Mouse (Mus musculus): ENCODE results near the gene Vsig10. TPM values are rescaled to one million over a fixed set of nuclear protein-coding genes. Genes with fewer than 3 reads are reported as not detected.

The Vsig10 gene
- polyA plus RNA-seq, 1 experiment from 2014 or later: 1.4 TPM

- ATAC-seq (ENCODE audit: insufficient read depth, low FRiP score, low TSS enrichment): no peak
- peaks cover 6% of the 10 kb centered on the region; the same call in 1 of the 2 replicates for H3K4me1 ChIP-seq (ENCODE audit: control insufficient read depth, insufficient read depth, low read length)
- H3K27ac ChIP-seq (ENCODE audit: low read depth, low read length): no peak overlapping the region
- DNase-seq (ENCODE audit: low spot score): no peak
- no peaks in the 10 kb centered on the region for H3K9me3 ChIP-seq (ENCODE audit: control insufficient read depth, low read length)
- 42% methylated on average over 13 of the region's 13 CpGs for WGBS
- no peak overlapping the region for H3K4me2 ChIP-seq (ENCODE audit: low read depth)
- H3K9ac ChIP-seq (ENCODE audit: low read length): no peak overlapping the region
- no peaks in the 10 kb centered on the region for H3K36me3 ChIP-seq (ENCODE audit: control insufficient read depth, insufficient read depth, low read length)
- H3K4me3 ChIP-seq (ENCODE audit: low read depth, low read length): no peak overlapping the region
- H3K27me3 ChIP-seq (ENCODE audit: control insufficient read depth, insufficient read depth, low read length): no peaks in the 10 kb centered on the region
Observed at GRCm38 (mm10) chr5:117360631-117361541, 42.0 kb downstream of the Vsig10 start.

- Histone ChIP-seq H3K9ac (ENCODE audit: low read length) (no peak overlapping the region), H3K36me3 (ENCODE audit: control insufficient read depth, insufficient read depth, low read length) (no peaks in the 10 kb centered on the region), H3K4me3 (ENCODE audit: low read depth, low read length) (no peak overlapping the region), H3K4me2 (ENCODE audit: low read depth) (no peak overlapping the region), H3K27me3 (ENCODE audit: control insufficient read depth, insufficient read depth, low read length) (no peaks in the 10 kb centered on the region), H3K27ac (ENCODE audit: low read depth, low read length) (no peak overlapping the region), H3K9me3 (ENCODE audit: control insufficient read depth, low read length) (no peaks in the 10 kb centered on the region), H3K4me1 (ENCODE audit: control insufficient read depth, insufficient read depth, low read length) (peaks cover 6% of the 10 kb centered on the region; the same call in 1 of the 2 replicates)
- DNase-seq (ENCODE audit: low spot score): no peak
- no peak for ATAC-seq (ENCODE audit: insufficient read depth, low FRiP score, low TSS enrichment)
- WGBS: 90% methylated on average over 4 of the region's 4 CpGs
Observed at GRCm38 (mm10) chr5:117361590-117361989, 42.7 kb downstream of the Vsig10 start.

- H3K9ac ChIP-seq (ENCODE audit: low read length): no peak overlapping the region
- no peak overlapping the region for H3K4me3 ChIP-seq (ENCODE audit: low read depth, low read length)
- no peak for ATAC-seq (ENCODE audit: insufficient read depth, low FRiP score, low TSS enrichment)
- DNase-seq (ENCODE audit: low spot score): no peak
- H3K36me3 ChIP-seq (ENCODE audit: control insufficient read depth, insufficient read depth, low read length): no peaks in the 10 kb centered on the region
- no peak overlapping the region for H3K27ac ChIP-seq (ENCODE audit: low read depth, low read length)
- 67% methylated on average over 15 of the region's 15 CpGs for WGBS
- H3K4me2 ChIP-seq (ENCODE audit: low read depth): no peak overlapping the region
- H3K27me3 ChIP-seq (ENCODE audit: control insufficient read depth, insufficient read depth, low read length): no peaks in the 10 kb centered on the region
- no peaks in the 10 kb centered on the region for H3K9me3 ChIP-seq (ENCODE audit: control insufficient read depth, low read length)
- peaks cover 12% of the 10 kb centered on the region for H3K4me1 ChIP-seq (ENCODE audit: control insufficient read depth, insufficient read depth, low read length)
Observed at GRCm38 (mm10) chr5:117363066-117363782, 44.3 kb downstream of the Vsig10 start.

GRCm38 (mm10) chr5:117364821-117365220 is 45.9 kb downstream of the Vsig10 start:
- Histone ChIP-seq H3K27ac (ENCODE audit: low read depth, low read length) (no peak overlapping the region), H3K4me3 (ENCODE audit: low read depth, low read length) (no peak overlapping the region), H3K36me3 (ENCODE audit: control insufficient read depth, insufficient read depth, low read length) (peaks cover 2% of the 10 kb centered on the region; the same call in 1 of the 2 replicates), H3K9ac (ENCODE audit: low read length) (no peak overlapping the region), H3K4me2 (ENCODE audit: low read depth) (no peak overlapping the region), H3K4me1 (ENCODE audit: control insufficient read depth, insufficient read depth, low read length) (peaks cover 12% of the 10 kb centered on the region), H3K27me3 (ENCODE audit: control insufficient read depth, insufficient read depth, low read length) (no peaks in the 10 kb centered on the region), H3K9me3 (ENCODE audit: control insufficient read depth, low read length) (no peaks in the 10 kb centered on the region)
- 86% methylated on average over 3 of the region's 3 CpGs for WGBS
- DNase-seq (ENCODE audit: low spot score): no peak
- ATAC-seq (ENCODE audit: insufficient read depth, low FRiP score, low TSS enrichment): no peak

- no peak overlapping the region for H3K4me2 ChIP-seq (ENCODE audit: low read depth)
- H3K9ac ChIP-seq (ENCODE audit: low read length): no peak overlapping the region
- ATAC-seq (ENCODE audit: insufficient read depth, low FRiP score, low TSS enrichment) (no peak), DNase-seq (ENCODE audit: low spot score) (no peak)
- H3K4me3 ChIP-seq (ENCODE audit: low read depth, low read length): no peak overlapping the region
- H3K36me3 ChIP-seq (ENCODE audit: control insufficient read depth, insufficient read depth, low read length): peaks cover 2% of the 10 kb centered on the region
- H3K9me3 ChIP-seq (ENCODE audit: control insufficient read depth, low read length): no peaks in the 10 kb centered on the region
- H3K27ac ChIP-seq (ENCODE audit: low read depth, low read length): no peak overlapping the region
- WGBS: 90% methylated on average over 13 of the region's 13 CpGs
- H3K27me3 ChIP-seq (ENCODE audit: control insufficient read depth, insufficient read depth, low read length): no peaks in the 10 kb centered on the region
- H3K4me1 ChIP-seq (ENCODE audit: control insufficient read depth, insufficient read depth, low read length): peaks cover 6% of the 10 kb centered on the region
Observed at GRCm38 (mm10) chr5:117365904-117366561, 47.1 kb downstream of the Vsig10 start.

GRCm38 (mm10) chr5:117367206-117367605 is 48.3 kb downstream of the Vsig10 start:
- WGBS: 24% methylated on average over 8 of the region's 8 CpGs
- DNase-seq (ENCODE audit: low spot score): peak; percentile 34
- no peak for ATAC-seq (ENCODE audit: insufficient read depth, low FRiP score, low TSS enrichment)

GRCm38 (mm10) chr5:117370592-117370991 is 51.7 kb downstream of the Vsig10 start:
- Histone ChIP-seq H3K9me3 (ENCODE audit: control insufficient read depth, low read length) (no peaks in the 10 kb centered on the region), H3K27ac (ENCODE audit: low read depth, low read length) (no peak overlapping the region), H3K27me3 (ENCODE audit: control insufficient read depth, insufficient read depth, low read length) (no peaks in the 10 kb centered on the region), H3K4me3 (ENCODE audit: low read depth, low read length) (no peak overlapping the region), H3K9ac (ENCODE audit: low read length) (no peak overlapping the region), H3K4me1 (ENCODE audit: control insufficient read depth, insufficient read depth, low read length) (peaks cover 6% of the 10 kb centered on the region), H3K36me3 (ENCODE audit: control insufficient read depth, insufficient read depth, low read length) (peaks cover 2% of the 10 kb centered on the region), H3K4me2 (ENCODE audit: low read depth) (no peak overlapping the region)
- DNase-seq (ENCODE audit: low spot score): no peak
- WGBS: 90% methylated on average over 10 of the region's 10 CpGs
- ATAC-seq (ENCODE audit: insufficient read depth, low FRiP score, low TSS enrichment): no peak

More at GRCm38 (mm10) chr5:117367206-117367605, 48.3 kb downstream of the Vsig10 start:
- Histone ChIP-seq H3K27me3 (ENCODE audit: control insufficient read depth, insufficient read depth, low read length) (no peaks in the 10 kb centered on the region), H3K4me2 (ENCODE audit: low read depth) (no peak overlapping the region), H3K36me3 (ENCODE audit: control insufficient read depth, insufficient read depth, low read length) (peaks cover 2% of the 10 kb centered on the region), H3K27ac (ENCODE audit: low read depth, low read length) (no peak overlapping the region), H3K9me3 (ENCODE audit: control insufficient read depth, low read length) (no peaks in the 10 kb centered on the region), H3K4me3 (ENCODE audit: low read depth, low read length) (no peak overlapping the region), H3K4me1 (ENCODE audit: control insufficient read depth, insufficient read depth, low read length) (peaks cover 6% of the 10 kb centered on the region), H3K9ac (ENCODE audit: low read length) (no peak overlapping the region)

- Histone ChIP-seq H3K27me3 (ENCODE audit: control insufficient read depth, insufficient read depth, low read length) (no peaks in the 10 kb centered on the region), H3K4me2 (ENCODE audit: low read depth) (no peak overlapping the region), H3K4me1 (ENCODE audit: control insufficient read depth, insufficient read depth, low read length) (no peaks in the 10 kb centered on the region), H3K36me3 (ENCODE audit: control insufficient read depth, insufficient read depth, low read length) (peaks cover 2% of the 10 kb centered on the region), H3K4me3 (ENCODE audit: low read depth, low read length) (no peak overlapping the region), H3K9ac (ENCODE audit: low read length) (no peak overlapping the region), H3K27ac (ENCODE audit: low read depth, low read length) (no peak overlapping the region), H3K9me3 (ENCODE audit: control insufficient read depth, low read length) (no peaks in the 10 kb centered on the region)
- 95% methylated on average over 9 of the region's 9 CpGs for WGBS
- DNase-seq (ENCODE audit: low spot score): no peak
- no peak for ATAC-seq (ENCODE audit: insufficient read depth, low FRiP score, low TSS enrichment)
Observed at GRCm38 (mm10) chr5:117373418-117373817, 54.5 kb downstream of the Vsig10 start.
